In the genomic region with DNA sequence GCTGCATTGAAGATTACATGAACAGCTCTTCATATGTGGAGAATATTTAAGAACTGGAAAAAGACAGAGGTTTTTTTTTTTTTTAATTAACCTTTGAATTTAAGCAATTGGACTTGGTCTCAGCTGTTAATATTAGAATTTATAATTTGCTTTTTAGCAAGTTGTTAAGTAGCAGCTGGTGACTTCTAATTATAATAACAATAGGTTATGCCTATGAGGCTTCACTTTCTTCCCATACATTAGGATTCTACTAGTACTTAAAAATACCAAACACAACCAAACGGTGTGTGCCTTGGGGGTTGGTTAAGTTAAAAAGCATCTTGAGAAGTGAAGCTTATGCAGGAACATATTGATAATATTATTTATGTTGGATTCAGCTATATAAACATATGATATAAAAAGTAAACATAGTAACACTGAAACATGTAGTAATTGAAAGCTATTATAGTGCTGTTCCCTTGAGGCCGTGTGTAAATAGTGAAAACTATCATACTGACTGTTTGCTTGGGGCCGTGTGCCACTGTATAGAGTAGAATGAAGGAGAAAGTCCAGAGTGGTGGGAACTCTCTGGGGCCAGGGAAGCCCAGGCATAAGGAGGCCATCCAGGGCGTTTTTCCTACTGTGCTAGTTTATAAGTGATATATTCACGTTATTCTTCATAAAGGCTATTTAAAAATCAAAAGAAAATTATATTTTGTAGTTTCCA, we compare ENCODE assay signal across 18 mouse cellular contexts.
"Had no signal": no experiment of that assay in that cellular context is flagged by ENCODE, and none has a peak within 500 bp of the region (broad histone marks: within the 10 kb centered on the region; RNA-seq: fewer than 3 reads in every experiment).

No protein-coding gene starts in this region.

- H3K4me3 ChIP-seq: layer of hippocampus, adult 2 months; left cerebral cortex, adult 2 months; liver, embryonic 13.5 days; lung, embryonic 15.5 days; megakaryocyte, embryonic 14.5 days; midbrain, embryonic 10.5 days; midbrain, embryonic 15.5 days had no signal

- H3K27ac ChIP-seq: kidney, postnatal 0 days; layer of hippocampus, adult 2 months; left cerebral cortex, adult 2 months; liver, embryonic 13.5 days; lung, embryonic 15.5 days; midbrain, embryonic 10.5 days; midbrain, embryonic 15.5 days had no signal

- H3K36me3 ChIP-seq: lung, embryonic 15.5 days; midbrain, embryonic 10.5 days; midbrain, embryonic 15.5 days had no signal

- H3K4me2 ChIP-seq: liver, embryonic 13.5 days; lung, embryonic 15.5 days; midbrain, embryonic 15.5 days had no signal

- H3K27me3 ChIP-seq: liver, embryonic 13.5 days; lung, embryonic 15.5 days; megakaryocyte, embryonic 14.5 days; midbrain, embryonic 15.5 days had no signal

- H3K4me1 ChIP-seq: lung, embryonic 15.5 days; midbrain, embryonic 10.5 days had no signal

- DNase-seq: kidney, adult 2 months; kidney, postnatal 25 days; layer of hippocampus, adult 9-11 months; layer of hippocampus, postnatal 36 days; liver, embryonic 13.5 days; lung, adult 18-20 months; lung, postnatal 10 days; lung, postnatal 36 days; thymus, adult 18-20 months; thymus, postnatal 25 days had no signal

- H3K9ac ChIP-seq: liver, embryonic 13.5 days; lung, embryonic 15.5 days; midbrain, embryonic 15.5 days had no signal

- H3K9me3 ChIP-seq: liver, embryonic 13.5 days; lung, embryonic 15.5 days; midbrain, embryonic 10.5 days; midbrain, embryonic 15.5 days had no signal

- ATAC-seq: intestine, postnatal 0 days; midbrain, embryonic 15.5 days had no signal
